Mouse (Mus musculus) MEL (cell line): ENCODE data around the gene Scn3b. TPM values are rescaled to one million over a fixed set of nuclear protein-coding genes. Genes with fewer than 3 reads are reported as not detected.

ENCODE experiments used
- DNase-seq: peaks from one replicate; pipeline ENCODE4 v3.0.0; 2011; ENCODE audit warnings: low read depth, low spot score
- H3K27ac ChIP-seq: 2 replicates; pipeline ENCODE4 v1.5.1; 2012; ENCODE audit warnings: low read depth, mild to moderate bottlenecking, control low read depth, low read length, moderate library complexity; ENCODE audit not compliant: control insufficient read depth
- H3K27me3 ChIP-seq, 2 experiments: fragments of 150-350 bp in 1 of 2; sonication (generic) in 1 of 2; 2 replicates each; pipeline ENCODE4 v1.6.1; 2012; ENCODE audit warnings: low read length in 2 of 2, mild to moderate bottlenecking in 2 of 2, improper control_type of control experiment in 1 of 2, moderate library complexity in 1 of 2; ENCODE audit not compliant: insufficient read depth in 2 of 2, control insufficient read depth in 1 of 2
- H3K36me3 ChIP-seq, 2 experiments: 2 replicates each; pipeline ENCODE4 v1.6.1; 2012 to 2014; ENCODE audit warnings: low read length in 2 of 2, improper control_type of control experiment in 1 of 2, inconsistent platforms in 1 of 2, mild to moderate bottlenecking in 1 of 2; ENCODE audit not compliant: insufficient read depth in 2 of 2, control insufficient read depth in 1 of 2
- H3K4me1 ChIP-seq, 2 experiments: fragments of 150-350 bp in 1 of 2; sonication (generic) in 1 of 2; 2 replicates each; pipeline ENCODE4 v1.6.1; 2012; ENCODE audit warnings: low read length in 2 of 2, improper control_type of control experiment in 1 of 2, mild to moderate bottlenecking in 1 of 2; ENCODE audit not compliant: insufficient read depth in 2 of 2, control insufficient read depth in 1 of 2
- H3K4me3 ChIP-seq, 2 experiments: fragments of 150-350 bp in 1 of 2; sonication (generic) in 1 of 2; 2 replicates each; pipeline ENCODE4 v1.5.1; 2012; ENCODE audit warnings: low read depth in 2 of 2, low read length in 2 of 2, mild to moderate bottlenecking in 2 of 2, moderate library complexity in 2 of 2, control low read depth in 1 of 2, improper control_type of control experiment in 1 of 2; ENCODE audit not compliant: control insufficient read depth in 1 of 2, insufficient read depth in 1 of 2
- H3K79me2 ChIP-seq: 2 replicates; pipeline ENCODE4 v1.6.1; 2012; ENCODE audit warnings: mild to moderate bottlenecking, low read length, moderate library complexity; ENCODE audit not compliant: control insufficient read depth, poor library complexity, insufficient read depth
- H3K9ac ChIP-seq: 2 replicates; pipeline ENCODE4 v1.6.1; 2012; ENCODE audit warnings: low read depth, mild to moderate bottlenecking, control low read depth, low read length, moderate library complexity; ENCODE audit not compliant: control insufficient read depth, poor library complexity, severe bottlenecking
- H3K9me3 ChIP-seq: fragments of 150-350 bp; sonication (generic); replicated peaks from 2 replicates; pipeline ENCODE4 v1.6.1; 2012; ENCODE audit warnings: mild to moderate bottlenecking, low read length, improper control_type of control experiment, moderate library complexity; ENCODE audit not compliant: insufficient read depth
- CHD1 ChIP-seq: IDR thresholded peaks from 2 replicates; pipeline ENCODE4 v1.6.1; 2012; ENCODE audit warnings: low read depth, mild to moderate bottlenecking, inconsistent platforms, low read length, improper control_type of control experiment
- CHD2 ChIP-seq: IDR thresholded peaks from 2 replicates; pipeline ENCODE4 v1.6.1; 2011; ENCODE audit warnings: low read length, improper control_type of control experiment
- CTCF ChIP-seq, 3 experiments: IDR thresholded peaks in 2 of 3; conservative IDR thresholded peaks in 1 of 3; 2 replicates each; pipeline ENCODE4 v1.5.1; 2011 to 2012; ENCODE audit warnings: low read length in 3 of 3, low read depth in 2 of 3, mild to moderate bottlenecking in 2 of 3, improper control_type of control experiment in 1 of 3, inconsistent platforms in 1 of 3, mixed read lengths in 1 of 3, moderate library complexity in 1 of 3; ENCODE audit not compliant: control insufficient read depth in 1 of 3, insufficient read depth in 1 of 3, poor library complexity in 1 of 3, severe bottlenecking in 1 of 3
- E2F4 ChIP-seq: IDR thresholded peaks from 2 replicates; pipeline ENCODE4 v1.6.1; 2011; ENCODE audit warnings: low read depth, low read length, improper control_type of control experiment, borderline replicate concordance
- EP300 ChIP-seq, 2 experiments: IDR thresholded peaks; 2 replicates each; pipeline ENCODE4 v1.6.1; 2011; ENCODE audit warnings: improper control_type of control experiment in 2 of 2, low read length in 2 of 2, low read depth in 1 of 2, mild to moderate bottlenecking in 1 of 2
- ETS1 ChIP-seq: IDR thresholded peaks from 2 replicates; pipeline ENCODE4 v1.6.1; 2012; ENCODE audit warnings: low read depth, mild to moderate bottlenecking, inconsistent platforms, low read length, improper control_type of control experiment, moderate library complexity
- GATA1 ChIP-seq: IDR thresholded peaks from 2 replicates; pipeline ENCODE4 v1.6.1; 2011; ENCODE audit warnings: low read depth, low read length, improper control_type of control experiment
- JUND ChIP-seq: IDR thresholded peaks from 2 replicates; pipeline ENCODE4 v1.6.1; 2011; ENCODE audit warnings: low read depth, mild to moderate bottlenecking, improper control_type of control experiment, low read length
- KAT2A ChIP-seq: conservative IDR thresholded peaks from 2 replicates; pipeline ENCODE4 v1.6.1; 2012; ENCODE audit warnings: low read depth, low read length, improper control_type of control experiment, inconsistent platforms
- MAFK ChIP-seq: IDR thresholded peaks from 2 replicates; pipeline ENCODE4 v1.6.1; 2011; ENCODE audit warnings: low read depth, mild to moderate bottlenecking, low read length, improper control_type of control experiment, borderline replicate concordance
- MEF2A ChIP-seq: IDR thresholded peaks from 2 replicates; pipeline ENCODE4 v1.6.1; 2014; ENCODE audit warnings: low read depth, mild to moderate bottlenecking, inconsistent platforms, low read length, improper control_type of control experiment; ENCODE audit not compliant: poor library complexity, insufficient replicate concordance, severe bottlenecking; ENCODE audit errors: extremely low read depth
- MYB ChIP-seq: IDR thresholded peaks from 2 replicates; pipeline ENCODE4 v1.6.1; 2011; ENCODE audit warnings: mild to moderate bottlenecking, low read depth, low read length, improper control_type of control experiment
- MYC ChIP-seq: IDR thresholded peaks from 2 replicates; pipeline ENCODE4 v1.6.1; 2011; ENCODE audit warnings: low read depth, mild to moderate bottlenecking, low read length, improper control_type of control experiment, moderate library complexity
- NRF1 ChIP-seq: IDR thresholded peaks from 2 replicates; pipeline ENCODE4 v1.6.1; 2014; ENCODE audit warnings: low read depth, mild to moderate bottlenecking, inconsistent platforms, low read length, improper control_type of control experiment, moderate library complexity; ENCODE audit not compliant: poor library complexity, insufficient read depth, severe bottlenecking
- POLR2AphosphoS2 ChIP-seq: IDR thresholded peaks from 2 replicates; pipeline ENCODE4 v1.6.1; 2011; ENCODE audit warnings: low read length, improper control_type of control experiment
- RCOR1 ChIP-seq: IDR thresholded peaks from 2 replicates; pipeline ENCODE4 v1.6.1; 2012; ENCODE audit warnings: low read depth, mild to moderate bottlenecking, inconsistent platforms, low read length, improper control_type of control experiment
- SMC3 ChIP-seq: IDR thresholded peaks from 2 replicates; pipeline ENCODE4 v1.6.1; 2011; ENCODE audit warnings: low read depth, low read length, improper control_type of control experiment
- TAL1 ChIP-seq: IDR thresholded peaks from 2 replicates; pipeline ENCODE4 v1.6.1; 2012; ENCODE audit warnings: mild to moderate bottlenecking, inconsistent platforms, low read length, moderate library complexity, mixed read lengths
- TBP ChIP-seq: IDR thresholded peaks from 2 replicates; pipeline ENCODE4 v1.8.0; 2011; ENCODE audit warnings: low read depth, low read length, improper control_type of control experiment
- UBTF ChIP-seq: IDR thresholded peaks from 2 replicates; pipeline ENCODE4 v1.6.1; 2012; ENCODE audit warnings: low read depth, mild to moderate bottlenecking, inconsistent platforms, low read length, improper control_type of control experiment, moderate library complexity, borderline replicate concordance; ENCODE audit not compliant: insufficient read depth
- USF1 ChIP-seq: IDR thresholded peaks from 2 replicates; pipeline ENCODE4 v1.6.1; 2014; ENCODE audit warnings: low read depth, mild to moderate bottlenecking, inconsistent platforms, low read length, improper control_type of control experiment, moderate library complexity
- ZC3H11A ChIP-seq: IDR thresholded peaks from 2 replicates; pipeline ENCODE4 v1.6.1; 2012; ENCODE audit warnings: low read depth, mild to moderate bottlenecking, inconsistent platforms, low read length, improper control_type of control experiment
- ZKSCAN1 ChIP-seq: IDR thresholded peaks from 2 replicates; pipeline ENCODE4 v1.6.1; 2012; ENCODE audit warnings: low read depth, mild to moderate bottlenecking, inconsistent platforms, low read length, improper control_type of control experiment, moderate library complexity
- ZNF384 ChIP-seq: IDR thresholded peaks from 2 replicates; pipeline ENCODE4 v1.6.1; 2012; ENCODE audit warnings: low read depth, mild to moderate bottlenecking, inconsistent platforms, low read length, improper control_type of control experiment
- polyA plus RNA-seq, 2 experiments: library from polyadenylated mRNA; stranded (reverse) in 1 of 2; unstranded in 1 of 2; fragments of >175 nt in 1 of 2; fragments of >200 nt in 1 of 2; gene quantifications; 2 replicates each; pipeline versions ENCODE4 v1.2.1 to v1.2.4; 2012; ENCODE audit warnings: low replicate concordance in 2 of 2, low read depth in 1 of 2; ENCODE audit not compliant: insufficient read length in 2 of 2, insufficient read depth in 1 of 2, missing spikeins in 1 of 2
- total RNA-seq: library from RNA; depleted of rRNA; stranded (reverse); fragments of 300-350 nt; gene quantifications from 2 replicates; pipeline ENCODE4 v1.2.3, GENCODE M21; 2012

The Scn3b gene
- total and polyA plus RNA-seq, 3 experiments = not detected

GRCm38 (mm10) chr9:40293286-40293685 is 24.3 kb downstream of the Scn3b start:
- Histone ChIP-seq H3K36me3 (no peaks in the 10 kb centered on the region), H3K27ac (no peak overlapping the region), H3K4me3 (no peak overlapping the region), H3K79me2 (no peaks in the 10 kb centered on the region), H3K4me1 (no peaks in the 10 kb centered on the region), H3K9me3 (no peaks in the 10 kb centered on the region), H3K9ac (no peak overlapping the region), H3K27me3 (no peaks in the 10 kb centered on the region)
- no peak for TF ChIP-seq ZNF384
- TF ChIP-seq MYC = no peak
- TF ChIP-seq SMC3 = no peak
- no peak for TF ChIP-seq CHD1
- no peak for TF ChIP-seq MEF2A
- TF ChIP-seq MYB = no peak
- TF ChIP-seq NRF1 = no peak
- TF ChIP-seq ETS1 = no peak
- TF ChIP-seq MAFK = no peak
- TF ChIP-seq POLR2AphosphoS2 = no peak
- no peak for TF ChIP-seq E2F4
- TF ChIP-seq UBTF = no peak
- TF ChIP-seq CHD2 = no peak
- no peak for TF ChIP-seq ZKSCAN1
- no peak for TF ChIP-seq KAT2A
- no peak for DNase-seq

- Histone ChIP-seq H3K4me3 (no peak overlapping the region), H3K9me3 (no peaks in the 10 kb centered on the region), H3K36me3 (no peaks in the 10 kb centered on the region), H3K4me1 (no peaks in the 10 kb centered on the region), H3K27me3 (no peaks in the 10 kb centered on the region), H3K79me2 (no peaks in the 10 kb centered on the region), H3K9ac (no peak overlapping the region), H3K27ac (no peak overlapping the region)
- TF ChIP-seq EP300 (IDR thresholded peaks at IDR 0.05; ENCODE audit: low read depth in 1 of 2, low read length in 2 of 2) (no peak), SMC3 (no peak), CHD2 (no peak), TBP (no peak), CTCF (IDR thresholded peaks at IDR 0.05 in 2 of 3, conservative IDR thresholded peaks at IDR 0.05 in 1 of 3; ENCODE audit: control insufficient read depth in 1 of 3, insufficient read depth in 1 of 3, low read depth in 2 of 3, low read length in 3 of 3, poor library complexity in 1 of 3, severe bottlenecking in 1 of 3) (no peak), USF1 (no peak), GATA1 (no peak), POLR2AphosphoS2 (no peak), RCOR1 (no peak), JUND (no peak), MYC (no peak), KAT2A (no peak), ZNF384 (no peak), MEF2A (no peak), MAFK (no peak), CHD1 (no peak), ZC3H11A (no peak), TAL1 (no peak), UBTF (no peak)
- no peak for DNase-seq
Measured at GRCm38 (mm10) chr9:40293740-40294139, 24.7 kb downstream of the Scn3b start.
